Mouse (Mus musculus) spleen, adult 2 months (tissue): ENCODE measurements around the gene Ascl2.

Experiments used
- CTCF ChIP-seq: fragments of 200-500 bp; IDR thresholded peaks from 2 replicates; pipeline ENCODE4 v1.5.1; 2011; ENCODE audit warnings: mild to moderate bottlenecking, inconsistent platforms; ENCODE audit not compliant: insufficient read depth, insufficient read length, insufficient replicate concordance; ENCODE audit errors: extremely low read depth
- POLR2A ChIP-seq: fragments of 200-500 bp; IDR thresholded peaks from 2 replicates; pipeline ENCODE4 v1.6.1; 2011; ENCODE audit warnings: low read depth, low read length, inconsistent platforms

GRCm38 (mm10) chr7:143006756-143007598 is 37.9 kb upstream of the Ascl2 start:
- TF ChIP-seq CTCF (no peak), POLR2A (no peak)
